Mouse (Mus musculus): ENCODE measurements around the gene Fam83d. TPM values are rescaled to one million over a fixed set of nuclear protein-coding genes. Genes with fewer than 3 reads are reported as not detected.

Gene Fam83d
- polyA plus RNA-seq, 2 experiments: 35.0 to 38.5 TPM

GRCm38 (mm10) chr2:158794494-158795004 is 26.7 kb downstream of the Fam83d start, which contains the start of gene Dhx35:
Gene Dhx35, plus strand, starts transcription at chr2:158794807.
- Histone ChIP-seq H3K4me3 (replicated peaks; ENCODE audit: low read length) (peak within 1 kb of the TSS; percentile 75), H3K4me2 (replicated peaks; ENCODE audit: low read depth, low read length, severe bottlenecking) (peak within 1 kb of the TSS; percentile 76), H3K36me3 (ENCODE audit: control insufficient read depth, insufficient read depth, low read length) (no peaks in the 10 kb centered on the region), H3K27ac (replicated peaks; ENCODE audit: low read depth, low read length) (peak within 1 kb of the TSS; percentile 68), H3K9ac (ENCODE audit: low read depth, low read length, severe bottlenecking) (peak within 1 kb of the TSS; percentile 69), H3K9me3 (ENCODE audit: control insufficient read depth, low read length) (no peaks in the 10 kb centered on the region), H3K4me1 (ENCODE audit: control insufficient read depth, insufficient read depth, low read length) (peaks cover 12% of the 10 kb centered on the region), H3K27me3 (ENCODE audit: control insufficient read depth, insufficient read depth, low read length) (no peaks in the 10 kb centered on the region)
- 0% methylated on average over 31 of the region's 33 CpGs for WGBS
- DNase-seq (ENCODE audit: low spot score): peak; percentile 97
- peak; percentile 99 for ATAC-seq (ENCODE audit: low FRiP score, low read depth)
- TF ChIP-seq POLR2A (IDR thresholded peaks at IDR 0.05; ENCODE audit: borderline replicate concordance, extremely low read depth, insufficient read depth, insufficient read length): no peak; the same call in 1 of the 2 replicates

GRCm38 (mm10) chr2:158795043-158795442 is 27.1 kb downstream of the Fam83d start:
- Histone ChIP-seq H3K27ac (replicated peaks; ENCODE audit: low read depth, low read length) (peak overlapping the region; percentile 68), H3K36me3 (ENCODE audit: control insufficient read depth, insufficient read depth, low read length) (no peaks in the 10 kb centered on the region), H3K4me1 (ENCODE audit: control insufficient read depth, insufficient read depth, low read length) (peaks cover 12% of the 10 kb centered on the region), H3K9me3 (ENCODE audit: control insufficient read depth, low read length) (peaks cover 2% of the 10 kb centered on the region; the same call in 1 of the 2 replicates), H3K9ac (ENCODE audit: low read depth, low read length, severe bottlenecking) (peak overlapping the region; percentile 69), H3K27me3 (ENCODE audit: control insufficient read depth, insufficient read depth, low read length) (no peaks in the 10 kb centered on the region), H3K4me2 (replicated peaks; ENCODE audit: low read depth, low read length, severe bottlenecking) (peak overlapping the region; percentile 76), H3K4me3 (replicated peaks; ENCODE audit: low read length) (peak overlapping the region; percentile 75)
- WGBS: 9% methylated on average over 15 of the region's 15 CpGs
- TF ChIP-seq POLR2A (IDR thresholded peaks at IDR 0.05; ENCODE audit: borderline replicate concordance, extremely low read depth, insufficient read depth, insufficient read length): no peak
- DNase-seq (ENCODE audit: low spot score) (no peak), ATAC-seq (ENCODE audit: low FRiP score, low read depth) (no peak)

GRCm38 (mm10) chr2:158795875-158796274 is 28.0 kb downstream of the Fam83d start:
- no peak overlapping the region for H3K4me3 ChIP-seq (replicated peaks; ENCODE audit: low read length)
- TF ChIP-seq POLR2A (IDR thresholded peaks at IDR 0.05; ENCODE audit: borderline replicate concordance, extremely low read depth, insufficient read depth, insufficient read length): no peak
- H3K9me3 ChIP-seq (ENCODE audit: control insufficient read depth, low read length): peaks cover 3% of the 10 kb centered on the region; the same call in 1 of the 2 replicates
- no peak overlapping the region for H3K9ac ChIP-seq (ENCODE audit: low read depth, low read length, severe bottlenecking)
- H3K27ac ChIP-seq (replicated peaks; ENCODE audit: low read depth, low read length): no peak overlapping the region
- no peaks in the 10 kb centered on the region for H3K27me3 ChIP-seq (ENCODE audit: control insufficient read depth, insufficient read depth, low read length)
- 86% methylated on average over 2 of the region's 2 CpGs for WGBS
- no peak for ATAC-seq (ENCODE audit: low FRiP score, low read depth)
- DNase-seq (ENCODE audit: low spot score): no peak
- peaks cover 12% of the 10 kb centered on the region for H3K4me1 ChIP-seq (ENCODE audit: control insufficient read depth, insufficient read depth, low read length)
- no peaks in the 10 kb centered on the region for H3K36me3 ChIP-seq (ENCODE audit: control insufficient read depth, insufficient read depth, low read length)
- H3K4me2 ChIP-seq (replicated peaks; ENCODE audit: low read depth, low read length, severe bottlenecking): no peak overlapping the region

- DNase-seq (ENCODE audit: low spot score) (peak; percentile 53), ATAC-seq (ENCODE audit: low FRiP score, low read depth) (peak; percentile 69)
- Histone ChIP-seq H3K4me1 (ENCODE audit: control insufficient read depth, insufficient read depth, low read length) (peaks cover 10% of the 10 kb centered on the region; the same call in 1 of the 2 replicates), H3K27ac (replicated peaks; ENCODE audit: low read depth, low read length) (peak overlapping the region; percentile 6), H3K4me3 (replicated peaks; ENCODE audit: low read length) (no peak overlapping the region), H3K9ac (ENCODE audit: low read depth, low read length, severe bottlenecking) (no peak overlapping the region), H3K4me2 (replicated peaks; ENCODE audit: low read depth, low read length, severe bottlenecking) (no peak overlapping the region), H3K27me3 (ENCODE audit: control insufficient read depth, insufficient read depth, low read length) (no peaks in the 10 kb centered on the region), H3K36me3 (ENCODE audit: control insufficient read depth, insufficient read depth, low read length) (peaks cover 15% of the 10 kb centered on the region), H3K9me3 (ENCODE audit: control insufficient read depth, low read length) (peaks cover 3% of the 10 kb centered on the region; the same call in 1 of the 2 replicates)
- WGBS: 58% methylated on average over 4 of the region's 4 CpGs
- TF ChIP-seq POLR2A (IDR thresholded peaks at IDR 0.05; ENCODE audit: borderline replicate concordance, extremely low read depth, insufficient read depth, insufficient read length): no peak
Observed at GRCm38 (mm10) chr2:158799328-158799727, 31.4 kb downstream of the Fam83d start.

- H3K27me3 ChIP-seq (ENCODE audit: control insufficient read depth, insufficient read depth, low read length): no peaks in the 10 kb centered on the region
- peaks cover 3% of the 10 kb centered on the region; the same call in 1 of the 2 replicates for H3K9me3 ChIP-seq (ENCODE audit: control insufficient read depth, low read length)
- ATAC-seq (ENCODE audit: low FRiP score, low read depth) (no peak), DNase-seq (ENCODE audit: low spot score) (no peak)
- no peak overlapping the region for H3K9ac ChIP-seq (ENCODE audit: low read depth, low read length, severe bottlenecking)
- H3K27ac ChIP-seq (replicated peaks; ENCODE audit: low read depth, low read length): no peak overlapping the region
- WGBS: 92% methylated on average over 8 of the region's 8 CpGs
- no peak for TF ChIP-seq POLR2A (IDR thresholded peaks at IDR 0.05; ENCODE audit: borderline replicate concordance, extremely low read depth, insufficient read depth, insufficient read length)
- H3K36me3 ChIP-seq (ENCODE audit: control insufficient read depth, insufficient read depth, low read length): peaks cover 18% of the 10 kb centered on the region
- H3K4me2 ChIP-seq (replicated peaks; ENCODE audit: low read depth, low read length, severe bottlenecking): no peak overlapping the region
- no peak overlapping the region for H3K4me3 ChIP-seq (replicated peaks; ENCODE audit: low read length)
- peaks cover 7% of the 10 kb centered on the region; the same call in 1 of the 2 replicates for H3K4me1 ChIP-seq (ENCODE audit: control insufficient read depth, insufficient read depth, low read length)
Observed at GRCm38 (mm10) chr2:158800788-158801187, 32.9 kb downstream of the Fam83d start.
